Mouse (Mus musculus) embryonic facial prominence, embryonic 13.5 days (tissue): ENCODE data around the gene Papola. TPM values are rescaled to one million over a fixed set of nuclear protein-coding genes. Genes with fewer than 3 reads are reported as not detected.
A peak's percentile ranks its signal among the peaks of the same experiment; 100 is the strongest.

Source experiments
- ATAC-seq: fragments of 200-750 bp; cut with Nextera tagmentation; 2 replicates; pipeline ENCODE4 v1.8.0; 2017; ENCODE audit warnings: low read depth; ENCODE audit not compliant: insufficient number of reproducible peaks, insufficient read depth, low FRiP score, low TSS enrichment
- H3K27ac ChIP-seq: fragments of 300-500 bp; sonication (generic); 2 replicates; pipeline ENCODE4 v1.5.1; 2015; ENCODE audit warnings: moderate library complexity, mild to moderate bottlenecking, inconsistent platforms
- H3K27me3 ChIP-seq: fragments of 300-500 bp; sonication (generic); 2 replicates; pipeline ENCODE4 v1.6.1; 2015; ENCODE audit warnings: mild to moderate bottlenecking, inconsistent platforms
- H3K36me3 ChIP-seq: fragments of 300-500 bp; sonication (generic); 2 replicates; pipeline ENCODE4 v1.6.1; 2015; ENCODE audit warnings: mild to moderate bottlenecking, inconsistent platforms
- H3K4me1 ChIP-seq: fragments of 300-500 bp; sonication (generic); 2 replicates; pipeline ENCODE4 v1.6.1; 2015; ENCODE audit warnings: inconsistent platforms
- H3K4me2 ChIP-seq: fragments of 300-500 bp; sonication (generic); 2 replicates; pipeline ENCODE4 v1.6.1; 2015; ENCODE audit warnings: moderate library complexity, mild to moderate bottlenecking, inconsistent platforms
- H3K4me3 ChIP-seq: fragments of 300-500 bp; sonication (generic); 2 replicates; pipeline ENCODE4 v1.5.1; 2015; ENCODE audit warnings: mild to moderate bottlenecking, inconsistent platforms
- H3K9ac ChIP-seq: fragments of 300-500 bp; sonication (generic); 2 replicates; pipeline ENCODE4 v1.6.1; 2015; ENCODE audit warnings: mild to moderate bottlenecking, inconsistent platforms
- H3K9me3 ChIP-seq: fragments of 300-500 bp; sonication (generic); 2 replicates; pipeline ENCODE4 v1.6.1; 2016; ENCODE audit warnings: inconsistent platforms
- WGBS: fragments of 180-500 bp; shearing (Covaris S2); methylation state at CpG from one replicate; pipeline ENCODE4 v1.1.7; 2015; ENCODE audit warnings: mixed read lengths; 5-methylcytosine and 5-hydroxymethylcytosine counted together
- polyA plus RNA-seq: library from polyadenylated mRNA; unstranded; fragments of >200 nt; fragmentation: Nextera tagmentation; extraction: Ambion mirVana; gene quantifications from 2 replicates; pipeline ENCODE4 v1.2.1, GENCODE M21; 2015

Papola gene
- polyA plus RNA-seq = 229 and 265 TPM in 2 replicates

GRCm38 (mm10) chr12:105784196-105784999 is at the start of gene Papola:
Gene Papola, plus strand, starts transcription at chr12:105784694.
- Histone ChIP-seq H3K9ac (peak within 1 kb of the TSS; percentile 95), H3K4me1 (peaks cover 19% of the 10 kb centered on the region), H3K27ac (peak within 1 kb of the TSS; percentile 97), H3K27me3 (no peaks in the 10 kb centered on the region), H3K9me3 (no peaks in the 10 kb centered on the region), H3K4me3 (peak within 1 kb of the TSS; percentile 89), H3K36me3 (no peaks in the 10 kb centered on the region), H3K4me2 (peak within 1 kb of the TSS; percentile 82)
- WGBS = under 1% methylated on average over 77 of the region's 85 CpGs
- peak; percentile 92 for ATAC-seq

- H3K27ac ChIP-seq = no peak overlapping the region
- no peaks in the 10 kb centered on the region for H3K27me3 ChIP-seq
- no peak overlapping the region for H3K4me2 ChIP-seq
- H3K9ac ChIP-seq = no peak overlapping the region
- H3K9me3 ChIP-seq = no peaks in the 10 kb centered on the region
- H3K4me3 ChIP-seq = no peak overlapping the region
- H3K36me3 ChIP-seq = no peaks in the 10 kb centered on the region
- no peaks in the 10 kb centered on the region for H3K4me1 ChIP-seq
- 51% methylated on average over 7 of the region's 7 CpGs for WGBS
- ATAC-seq = no peak
Measured at GRCm38 (mm10) chr12:105735226-105735888, 49.1 kb upstream of the Papola start.

GRCm38 (mm10) chr12:105735889-105736251 is 48.6 kb upstream of the Papola start:
- H3K36me3 ChIP-seq = no peaks in the 10 kb centered on the region
- no peak overlapping the region for H3K9ac ChIP-seq
- 79% methylated on average over 6 of the region's 6 CpGs for WGBS
- no peak overlapping the region for H3K27ac ChIP-seq
- H3K4me3 ChIP-seq = no peak overlapping the region
- no peak overlapping the region for H3K4me2 ChIP-seq
- H3K9me3 ChIP-seq = no peaks in the 10 kb centered on the region
- H3K27me3 ChIP-seq = no peaks in the 10 kb centered on the region
- ATAC-seq = no peak
- no peaks in the 10 kb centered on the region for H3K4me1 ChIP-seq

GRCm38 (mm10) chr12:105738316-105739096 is 46.0 kb upstream of the Papola start:
- H3K9me3 ChIP-seq = no peaks in the 10 kb centered on the region
- no peak for ATAC-seq
- no peaks in the 10 kb centered on the region for H3K27me3 ChIP-seq
- 69% methylated on average over 15 of the region's 15 CpGs for WGBS
- no peak overlapping the region for H3K4me3 ChIP-seq
- no peak overlapping the region for H3K27ac ChIP-seq
- H3K9ac ChIP-seq = no peak overlapping the region
- H3K36me3 ChIP-seq = no peaks in the 10 kb centered on the region
- no peaks in the 10 kb centered on the region for H3K4me1 ChIP-seq
- H3K4me2 ChIP-seq = no peak overlapping the region

- Histone ChIP-seq H3K27ac (no peak overlapping the region), H3K4me3 (no peak overlapping the region), H3K9ac (no peak overlapping the region), H3K4me1 (no peaks in the 10 kb centered on the region), H3K36me3 (no peaks in the 10 kb centered on the region), H3K4me2 (no peak overlapping the region), H3K9me3 (no peaks in the 10 kb centered on the region), H3K27me3 (no peaks in the 10 kb centered on the region)
- WGBS = 87% methylated on average over 8 of the region's 8 CpGs
- ATAC-seq = no peak
Measured at GRCm38 (mm10) chr12:105739656-105740055, 44.8 kb upstream of the Papola start.

DNA sequence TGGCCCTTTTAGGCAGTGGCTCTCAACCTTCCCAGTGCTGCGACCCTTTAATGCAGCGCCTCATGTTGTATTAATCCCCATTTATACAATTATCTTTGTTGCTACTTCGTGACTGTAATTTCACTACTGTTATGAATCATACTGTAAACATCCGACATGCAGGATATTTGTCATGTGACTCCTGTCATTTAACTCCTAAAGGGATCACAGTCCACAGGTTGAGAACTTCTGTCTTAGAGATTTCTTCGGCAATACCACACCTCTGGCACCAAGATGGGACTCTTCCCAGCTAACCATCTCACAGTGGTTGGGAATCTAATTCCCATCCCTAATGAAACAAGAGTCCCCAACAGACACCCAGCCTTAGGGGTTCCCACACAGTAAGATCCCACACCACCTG is 36.4 kb upstream of the Papola start:
- WGBS = 73% methylated on average over 5 of the region's 5 CpGs

GRCm38 (mm10) chr12:105753813-105754212 is 30.7 kb upstream of the Papola start:
- no peak overlapping the region for H3K4me2 ChIP-seq
- no peaks in the 10 kb centered on the region for H3K4me1 ChIP-seq
- no peak overlapping the region for H3K27ac ChIP-seq
- WGBS = 86% methylated on average over 10 of the region's 10 CpGs
- no peak overlapping the region for H3K4me3 ChIP-seq
- no peaks in the 10 kb centered on the region for H3K36me3 ChIP-seq
- H3K9me3 ChIP-seq = no peaks in the 10 kb centered on the region
- no peak for ATAC-seq
- no peaks in the 10 kb centered on the region for H3K27me3 ChIP-seq
- no peak overlapping the region for H3K9ac ChIP-seq

More for the DNA sequence above, 36.4 kb upstream of the Papola start:
- H3K27ac ChIP-seq = no peak overlapping the region
- no peak overlapping the region for H3K9ac ChIP-seq
- no peaks in the 10 kb centered on the region for H3K9me3 ChIP-seq
- no peaks in the 10 kb centered on the region for H3K4me1 ChIP-seq
- H3K27me3 ChIP-seq = no peaks in the 10 kb centered on the region
- ATAC-seq = no peak
- H3K4me3 ChIP-seq = no peak overlapping the region
- no peak overlapping the region for H3K4me2 ChIP-seq
- no peaks in the 10 kb centered on the region for H3K36me3 ChIP-seq

- no peak for ATAC-seq
- no peaks in the 10 kb centered on the region for H3K36me3 ChIP-seq
- H3K9me3 ChIP-seq = no peaks in the 10 kb centered on the region
- no peak overlapping the region for H3K27ac ChIP-seq
- peaks cover 4% of the 10 kb centered on the region; the same call in 1 of the 2 replicates for H3K4me1 ChIP-seq
- H3K4me3 ChIP-seq = no peak overlapping the region
- no peaks in the 10 kb centered on the region for H3K27me3 ChIP-seq
- H3K9ac ChIP-seq = no peak overlapping the region
- WGBS = 28% methylated on average over 15 of the region's 15 CpGs
- H3K4me2 ChIP-seq = no peak overlapping the region
Measured at GRCm38 (mm10) chr12:105757816-105758497, 26.5 kb upstream of the Papola start.

DNA sequence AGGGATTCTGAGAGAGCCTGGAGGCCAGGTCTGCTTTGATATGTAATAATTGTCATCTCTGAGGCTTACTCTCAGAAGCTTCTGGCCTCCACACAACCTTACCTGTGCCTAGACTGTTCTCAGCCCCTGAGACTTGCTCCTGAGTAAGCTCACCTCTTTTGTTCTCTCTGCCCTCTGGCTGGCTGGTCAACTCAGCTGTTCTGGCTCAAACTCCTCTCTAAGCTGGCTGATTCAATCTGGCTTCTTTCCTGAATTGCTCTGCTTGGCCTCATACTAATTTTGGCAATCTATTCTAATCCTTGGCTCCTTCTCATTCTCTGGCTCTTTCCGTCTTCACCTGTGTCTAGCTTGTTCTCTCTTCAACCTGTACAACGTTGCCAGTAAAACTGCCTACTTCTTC is 25.6 kb upstream of the Papola start:
- Histone ChIP-seq H3K4me2 (no peak overlapping the region), H3K9ac (no peak overlapping the region), H3K9me3 (no peaks in the 10 kb centered on the region), H3K27ac (no peak overlapping the region), H3K36me3 (no peaks in the 10 kb centered on the region), H3K4me3 (no peak overlapping the region), H3K4me1 (peaks cover 4% of the 10 kb centered on the region; the same call in 1 of the 2 replicates), H3K27me3 (no peaks in the 10 kb centered on the region)
- ATAC-seq = no peak
- WGBS = 86% methylated on average over 2 of the region's 2 CpGs

GRCm38 (mm10) chr12:105759849-105760478 is 24.5 kb upstream of the Papola start:
- H3K36me3 ChIP-seq = no peaks in the 10 kb centered on the region

GRCm38 (mm10) chr12:105761171-105761570 is 23.3 kb upstream of the Papola start:
- H3K27ac ChIP-seq = peak overlapping the region; percentile 40; the same call in 1 of the 2 replicates
- 51% methylated on average over 11 of the region's 11 CpGs for WGBS
- peaks cover 4% of the 10 kb centered on the region; the same call in 1 of the 2 replicates for H3K4me1 ChIP-seq
- H3K27me3 ChIP-seq = no peaks in the 10 kb centered on the region
- no peaks in the 10 kb centered on the region for H3K36me3 ChIP-seq
- no peak overlapping the region for H3K9ac ChIP-seq
- no peak overlapping the region for H3K4me3 ChIP-seq
- H3K9me3 ChIP-seq = no peaks in the 10 kb centered on the region
- no peak for ATAC-seq
- H3K4me2 ChIP-seq = peak overlapping the region; percentile 23; the same call in 1 of the 2 replicates

More at GRCm38 (mm10) chr12:105759849-105760478, 24.5 kb upstream of the Papola start:
- no peak for ATAC-seq
- WGBS = 58% methylated on average over 10 of the region's 10 CpGs
- H3K9me3 ChIP-seq = no peaks in the 10 kb centered on the region
- H3K27ac ChIP-seq = no peak overlapping the region
- H3K4me3 ChIP-seq = no peak overlapping the region
- H3K4me2 ChIP-seq = no peak overlapping the region
- H3K27me3 ChIP-seq = no peaks in the 10 kb centered on the region
- no peak overlapping the region for H3K9ac ChIP-seq
- peaks cover 4% of the 10 kb centered on the region; the same call in 1 of the 2 replicates for H3K4me1 ChIP-seq
